Mouse (Mus musculus) MEL (cell line): ENCODE measurements around the gene Prlh. TPM values are rescaled to one million over a fixed set of nuclear protein-coding genes. Genes with fewer than 3 reads are reported as not detected.

Source experiments
- DNase-seq: peaks from one replicate; pipeline ENCODE4 v3.0.0; 2011; ENCODE audit warnings: low read depth, low spot score
- H3K27ac ChIP-seq: 2 replicates; pipeline ENCODE4 v1.5.1; 2012; ENCODE audit warnings: low read depth, mild to moderate bottlenecking, control low read depth, low read length, moderate library complexity; ENCODE audit not compliant: control insufficient read depth
- H3K27me3 ChIP-seq, 2 experiments: fragments of 150-350 bp in 1 of 2; sonication (generic) in 1 of 2; 2 replicates each; pipeline ENCODE4 v1.6.1; 2012; ENCODE audit warnings: low read length in 2 of 2, mild to moderate bottlenecking in 2 of 2, improper control_type of control experiment in 1 of 2, moderate library complexity in 1 of 2; ENCODE audit not compliant: insufficient read depth in 2 of 2, control insufficient read depth in 1 of 2
- H3K36me3 ChIP-seq, 2 experiments: 2 replicates each; pipeline ENCODE4 v1.6.1; 2012 to 2014; ENCODE audit warnings: low read length in 2 of 2, improper control_type of control experiment in 1 of 2, inconsistent platforms in 1 of 2, mild to moderate bottlenecking in 1 of 2; ENCODE audit not compliant: insufficient read depth in 2 of 2, control insufficient read depth in 1 of 2
- H3K4me1 ChIP-seq, 2 experiments: fragments of 150-350 bp in 1 of 2; sonication (generic) in 1 of 2; 2 replicates each; pipeline ENCODE4 v1.6.1; 2012; ENCODE audit warnings: low read length in 2 of 2, improper control_type of control experiment in 1 of 2, mild to moderate bottlenecking in 1 of 2; ENCODE audit not compliant: insufficient read depth in 2 of 2, control insufficient read depth in 1 of 2
- H3K4me3 ChIP-seq, 2 experiments: fragments of 150-350 bp in 1 of 2; sonication (generic) in 1 of 2; 2 replicates each; pipeline ENCODE4 v1.5.1; 2012; ENCODE audit warnings: low read depth in 2 of 2, low read length in 2 of 2, mild to moderate bottlenecking in 2 of 2, moderate library complexity in 2 of 2, control low read depth in 1 of 2, improper control_type of control experiment in 1 of 2; ENCODE audit not compliant: control insufficient read depth in 1 of 2, insufficient read depth in 1 of 2
- H3K79me2 ChIP-seq: 2 replicates; pipeline ENCODE4 v1.6.1; 2012; ENCODE audit warnings: mild to moderate bottlenecking, low read length, moderate library complexity; ENCODE audit not compliant: control insufficient read depth, poor library complexity, insufficient read depth
- H3K9ac ChIP-seq: 2 replicates; pipeline ENCODE4 v1.6.1; 2012; ENCODE audit warnings: low read depth, mild to moderate bottlenecking, control low read depth, low read length, moderate library complexity; ENCODE audit not compliant: control insufficient read depth, poor library complexity, severe bottlenecking
- H3K9me3 ChIP-seq: fragments of 150-350 bp; sonication (generic); replicated peaks from 2 replicates; pipeline ENCODE4 v1.6.1; 2012; ENCODE audit warnings: mild to moderate bottlenecking, low read length, improper control_type of control experiment, moderate library complexity; ENCODE audit not compliant: insufficient read depth
- CHD2 ChIP-seq: IDR thresholded peaks from 2 replicates; pipeline ENCODE4 v1.6.1; 2011; ENCODE audit warnings: low read length, improper control_type of control experiment
- CTCF ChIP-seq, 3 experiments: IDR thresholded peaks in 2 of 3; conservative IDR thresholded peaks in 1 of 3; 2 replicates each; pipeline ENCODE4 v1.5.1; 2011 to 2012; ENCODE audit warnings: low read length in 3 of 3, low read depth in 2 of 3, mild to moderate bottlenecking in 2 of 3, improper control_type of control experiment in 1 of 3, inconsistent platforms in 1 of 3, mixed read lengths in 1 of 3, moderate library complexity in 1 of 3; ENCODE audit not compliant: control insufficient read depth in 1 of 3, insufficient read depth in 1 of 3, poor library complexity in 1 of 3, severe bottlenecking in 1 of 3
- ELF1 ChIP-seq: IDR thresholded peaks from 2 replicates; pipeline ENCODE4 v1.6.1; 2014; ENCODE audit warnings: low read depth, mild to moderate bottlenecking, inconsistent platforms, low read length, improper control_type of control experiment, moderate library complexity
- HCFC1 ChIP-seq: IDR thresholded peaks from 2 replicates; pipeline ENCODE4 v1.6.1; 2012; ENCODE audit warnings: low read depth, mild to moderate bottlenecking, inconsistent platforms, low read length, improper control_type of control experiment, moderate library complexity
- KAT2A ChIP-seq: conservative IDR thresholded peaks from 2 replicates; pipeline ENCODE4 v1.6.1; 2012; ENCODE audit warnings: low read depth, low read length, improper control_type of control experiment, inconsistent platforms
- MAX ChIP-seq: IDR thresholded peaks from 2 replicates; pipeline ENCODE4 v1.6.1; 2011; ENCODE audit warnings: low read length, improper control_type of control experiment
- MAZ ChIP-seq: IDR thresholded peaks from 2 replicates; pipeline ENCODE4 v1.6.1; 2012; ENCODE audit warnings: low read depth, mild to moderate bottlenecking, inconsistent platforms, low read length, improper control_type of control experiment
- MXI1 ChIP-seq: IDR thresholded peaks from 2 replicates; pipeline ENCODE4 v1.6.1; 2011; ENCODE audit warnings: mild to moderate bottlenecking, low read depth, low read length, improper control_type of control experiment
- NELFE ChIP-seq: IDR thresholded peaks from 2 replicates; pipeline ENCODE4 v1.6.1; 2011; ENCODE audit warnings: low read depth, low read length, improper control_type of control experiment
- POLR2A ChIP-seq, 2 experiments: IDR thresholded peaks; 2 replicates each; pipeline ENCODE4 v1.6.1; 2011 to 2012; ENCODE audit warnings: low read length in 2 of 2, mild to moderate bottlenecking in 2 of 2, control low read depth in 1 of 2, improper control_type of control experiment in 1 of 2, low read depth in 1 of 2, moderate library complexity in 1 of 2; ENCODE audit not compliant: control insufficient read depth in 1 of 2, insufficient read depth in 1 of 2, poor library complexity in 1 of 2
- POLR2AphosphoS5 ChIP-seq: IDR thresholded peaks from 2 replicates; pipeline ENCODE4 v1.6.1; 2012; ENCODE audit warnings: low read depth, borderline replicate concordance, mild to moderate bottlenecking, inconsistent platforms, low read length, moderate library complexity, mixed read lengths
- RAD21 ChIP-seq: IDR thresholded peaks from 2 replicates; pipeline ENCODE4 v1.6.1; 2011; ENCODE audit warnings: mild to moderate bottlenecking, low read depth, low read length, improper control_type of control experiment
- TAL1 ChIP-seq: IDR thresholded peaks from 2 replicates; pipeline ENCODE4 v1.6.1; 2012; ENCODE audit warnings: mild to moderate bottlenecking, inconsistent platforms, low read length, moderate library complexity, mixed read lengths
- TBP ChIP-seq: IDR thresholded peaks from 2 replicates; pipeline ENCODE4 v1.8.0; 2011; ENCODE audit warnings: low read depth, low read length, improper control_type of control experiment
- TCF12 ChIP-seq: IDR thresholded peaks from 2 replicates; pipeline ENCODE4 v1.6.1; 2014; ENCODE audit warnings: low read depth, mild to moderate bottlenecking, inconsistent platforms, low read length, improper control_type of control experiment, moderate library complexity
- USF2 ChIP-seq, 2 experiments: IDR thresholded peaks; 2 replicates each; pipeline ENCODE4 v1.6.1; 2011 to 2012; ENCODE audit warnings: improper control_type of control experiment in 2 of 2, low read length in 2 of 2, borderline replicate concordance in 1 of 2, inconsistent platforms in 1 of 2, low read depth in 1 of 2, mild to moderate bottlenecking in 1 of 2; ENCODE audit not compliant: insufficient read depth in 1 of 2
- ZKSCAN1 ChIP-seq: IDR thresholded peaks from 2 replicates; pipeline ENCODE4 v1.6.1; 2012; ENCODE audit warnings: low read depth, mild to moderate bottlenecking, inconsistent platforms, low read length, improper control_type of control experiment, moderate library complexity
- ZNF384 ChIP-seq: IDR thresholded peaks from 2 replicates; pipeline ENCODE4 v1.6.1; 2012; ENCODE audit warnings: low read depth, mild to moderate bottlenecking, inconsistent platforms, low read length, improper control_type of control experiment
- polyA plus RNA-seq, 2 experiments: library from polyadenylated mRNA; stranded (reverse) in 1 of 2; unstranded in 1 of 2; fragments of >175 nt in 1 of 2; fragments of >200 nt in 1 of 2; gene quantifications; 2 replicates each; pipeline versions ENCODE4 v1.2.1 to v1.2.4; 2012; ENCODE audit warnings: low replicate concordance in 2 of 2, low read depth in 1 of 2; ENCODE audit not compliant: insufficient read length in 2 of 2, insufficient read depth in 1 of 2, missing spikeins in 1 of 2
- total RNA-seq: library from RNA; depleted of rRNA; stranded (reverse); fragments of 300-350 nt; gene quantifications from 2 replicates; pipeline ENCODE4 v1.2.3, GENCODE M21; 2012

Gene Prlh
- total and polyA plus RNA-seq, 3 experiments, result not detected

DNA sequence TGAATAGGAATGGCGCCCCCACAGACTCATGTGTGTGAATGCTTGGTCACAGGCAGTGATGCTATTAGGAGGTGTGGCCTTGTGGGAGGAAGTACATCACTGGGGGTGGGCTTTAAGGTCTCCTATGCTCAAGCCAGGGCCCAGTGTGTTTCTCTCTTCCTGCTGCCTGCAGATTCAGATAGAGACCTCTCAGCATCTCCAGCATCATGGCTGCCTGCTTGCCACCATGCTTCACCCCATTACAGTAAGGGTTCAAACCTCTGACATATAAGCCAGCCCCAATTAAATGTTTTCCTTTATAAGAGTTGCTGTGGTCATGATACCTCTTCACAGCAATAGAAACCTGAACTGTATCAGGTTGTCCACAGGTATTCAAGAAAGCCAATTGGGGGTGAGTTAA is 43.0 kb downstream of the Prlh start:
- DNase-seq, result no peak
- TF ChIP-seq CHD2 (no peak), MAZ (no peak), POLR2A (IDR thresholded peaks at IDR 0.05; ENCODE audit: control insufficient read depth in 1 of 2, insufficient read depth in 1 of 2, low read depth in 1 of 2, low read length in 2 of 2, poor library complexity in 1 of 2) (no peak), ZKSCAN1 (no peak)
- TF ChIP-seq, all 39 proteins: peak for 0
- Histone ChIP-seq H3K9me3 (no peaks in the 10 kb centered on the region), H3K9ac (no peak overlapping the region), H3K79me2 (no peaks in the 10 kb centered on the region), H3K27ac (no peak overlapping the region), H3K27me3 (no peaks in the 10 kb centered on the region; a peak in 1 of 4 replicates), H3K36me3 (no peaks in the 10 kb centered on the region), H3K4me1 (no peaks in the 10 kb centered on the region), H3K4me3 (no peak overlapping the region)

GRCm38 (mm10) chr1:90997136-90997535 is 44.2 kb downstream of the Prlh start:
- no peak overlapping the region for H3K9ac ChIP-seq
- DNase-seq, result no peak
- H3K36me3 ChIP-seq, result no peaks in the 10 kb centered on the region
- no peaks in the 10 kb centered on the region for H3K9me3 ChIP-seq
- no peaks in the 10 kb centered on the region for H3K4me1 ChIP-seq
- H3K79me2 ChIP-seq, result no peaks in the 10 kb centered on the region
- TF ChIP-seq ELF1 (no peak), MXI1 (no peak), TAL1 (no peak), POLR2AphosphoS5 (no peak), RAD21 (no peak), USF2 (IDR thresholded peaks at IDR 0.05; ENCODE audit: borderline replicate concordance in 1 of 2, insufficient read depth in 1 of 2, low read depth in 1 of 2, low read length in 2 of 2) (no peak), ZNF384 (no peak), TBP (no peak)
- no peaks in the 10 kb centered on the region; a peak in 1 of 4 replicates for H3K27me3 ChIP-seq
- H3K27ac ChIP-seq, result no peak overlapping the region
- H3K4me3 ChIP-seq, result no peak overlapping the region

GRCm38 (mm10) chr1:90997641-90998040 is 44.7 kb downstream of the Prlh start:
- Histone ChIP-seq H3K36me3 (no peaks in the 10 kb centered on the region), H3K4me1 (no peaks in the 10 kb centered on the region), H3K4me3 (no peak overlapping the region), H3K9ac (no peak overlapping the region), H3K9me3 (no peaks in the 10 kb centered on the region), H3K79me2 (no peaks in the 10 kb centered on the region), H3K27me3 (no peaks in the 10 kb centered on the region; a peak in 1 of 4 replicates), H3K27ac (no peak overlapping the region)
- DNase-seq, result no peak
- TF ChIP-seq CTCF (IDR thresholded peaks at IDR 0.05 in 2 of 3, conservative IDR thresholded peaks at IDR 0.05 in 1 of 3; ENCODE audit: control insufficient read depth in 1 of 3, insufficient read depth in 1 of 3, low read depth in 2 of 3, low read length in 3 of 3, poor library complexity in 1 of 3, severe bottlenecking in 1 of 3) (no peak), KAT2A (no peak), TBP (no peak), TCF12 (no peak), MAX (no peak), NELFE (no peak), HCFC1 (no peak)
